Comparison of ENCODE assay signal across 15 mouse cellular contexts in genomic region chr7:141297926-141298650, GRCm38 (mm10). TPM values are rescaled to one million over a fixed set of nuclear protein-coding genes. Genes with fewer than 3 reads are reported as not detected.
"Had no signal": no experiment of that assay in that cellular context is flagged by ENCODE, and none has a peak within 500 bp of the region (broad histone marks: within the 10 kb centered on the region; RNA-seq: fewer than 3 reads in every experiment).

No protein-coding gene starts in this region.

- H3K27ac ChIP-seq: intestine, embryonic 15.5 days; layer of hippocampus, adult 2 months; limb, embryonic 13.5 days; midbrain, embryonic 15.5 days; neural tube, embryonic 13.5 days had no signal

- DNase-seq: kidney, adult 18-20 months; kidney, postnatal 10 days; kidney, postnatal 4 days; left cerebral cortex, postnatal 4 days; lung, adult 18-20 months; right cerebral cortex, postnatal 14 days; thymus, postnatal 4 days had no signal

- H3K4me2 ChIP-seq: intestine, embryonic 15.5 days; limb, embryonic 13.5 days; midbrain, embryonic 11.5 days; midbrain, embryonic 15.5 days; neural tube, embryonic 13.5 days had no signal

- H3K9ac ChIP-seq: intestine, embryonic 15.5 days; limb, embryonic 13.5 days; midbrain, embryonic 15.5 days; neural tube, embryonic 13.5 days had no signal

- H3K9me3 ChIP-seq: intestine, embryonic 15.5 days; limb, embryonic 13.5 days; midbrain, embryonic 15.5 days; neural tube, embryonic 13.5 days had no signal

- ATAC-seq: intestine, embryonic 15.5 days; midbrain, embryonic 15.5 days had no signal

- H3K4me3 ChIP-seq: intestine, embryonic 15.5 days; layer of hippocampus, adult 2 months; limb, embryonic 13.5 days; midbrain, embryonic 15.5 days; neural tube, embryonic 13.5 days had no signal

RNA-seq across cellular contexts. Expression of gene Sct, which starts 19.2 kb away (rescaled TPM):
- total RNA-seq: layer of hippocampus, adult 2 months; left cerebral cortex, postnatal 10 days had no signal

RNA-seq across cellular contexts. Expression of gene Cdhr5, which starts 21.5 kb away (rescaled TPM):
- total RNA-seq: layer of hippocampus, adult 2 months; layer of hippocampus, postnatal 10 days; left cerebral cortex, postnatal 10 days; left cerebral cortex, postnatal 4 days had no signal
- polyA plus RNA-seq: limb, embryonic 13.5 days; midbrain, embryonic 11.5 days; midbrain, embryonic 15.5 days; neural tube, embryonic 13.5 days had no signal
